Mouse (Mus musculus) heart, embryonic 11.5 days (tissue): ENCODE measurements at regions not wholly inside any gene's neighbourhood (a gene's known extent, or its start where the extent isn't known, plus 50 kb on each side); places are given as distances from the start of the nearest gene placed in this dataset.

Experiments
- ATAC-seq: fragments of 200-750 bp; cut with Nextera tagmentation; replicated peaks from 2 replicates; pipeline ENCODE4 v1.8.0; 2017; ENCODE audit warnings: moderate library complexity; ENCODE audit not compliant: insufficient number of reproducible peaks, low FRiP score, low TSS enrichment
- H3K27ac ChIP-seq: fragments of 300-500 bp; sonication (generic); 2 replicates; pipeline ENCODE4 v1.5.1; 2014; ENCODE audit warnings: mild to moderate bottlenecking, low read depth, low read length
- H3K27me3 ChIP-seq: fragments of 300-500 bp; sonication (generic); 2 replicates; pipeline ENCODE4 v1.6.1; 2014; ENCODE audit warnings: mild to moderate bottlenecking, low read length, mixed read lengths; ENCODE audit not compliant: control insufficient read depth, insufficient read depth
- H3K36me3 ChIP-seq: fragments of 300-500 bp; sonication (generic); 2 replicates; pipeline ENCODE4 v1.6.1; 2014; ENCODE audit warnings: mild to moderate bottlenecking, low read length, moderate library complexity, mixed read lengths; ENCODE audit not compliant: control insufficient read depth, insufficient read depth
- H3K4me1 ChIP-seq: fragments of 300-500 bp; sonication (generic); 2 replicates; pipeline ENCODE4 v1.6.1; 2014; ENCODE audit warnings: low read length; ENCODE audit not compliant: control insufficient read depth, insufficient read depth
- H3K4me2 ChIP-seq: fragments of 300-500 bp; sonication (generic); 2 replicates; pipeline ENCODE4 v1.6.1; 2014; ENCODE audit warnings: mild to moderate bottlenecking, moderate library complexity
- H3K4me3 ChIP-seq: fragments of 300-500 bp; sonication (generic); 2 replicates; pipeline ENCODE4 v1.5.1; 2014; ENCODE audit warnings: low read depth, low read length
- H3K9ac ChIP-seq: fragments of 300-500 bp; sonication (generic); 2 replicates; pipeline ENCODE4 v1.6.1; 2014; ENCODE audit warnings: mild to moderate bottlenecking, low read depth, low read length, moderate library complexity
- H3K9me3 ChIP-seq: fragments of 300-500 bp; sonication (generic); replicated peaks from 2 replicates; pipeline ENCODE4 v1.6.1; 2016; ENCODE audit warnings: low read length; ENCODE audit not compliant: control insufficient read depth
- WGBS: fragments of 180-500 bp; shearing (Covaris S2); extraction: QIAGEN DNeasy Blood & Tissue Kit; methylation state at CpG from one replicate; pipeline ENCODE4 v1.1.7; 2014; ENCODE audit not compliant: insufficient replicate concordance; 5-methylcytosine and 5-hydroxymethylcytosine counted together

GRCm38 (mm10) chr1:193735949-193736518 is 365.9 kb upstream of the Camk1g start:
- H3K36me3 ChIP-seq = no peaks in the 10 kb centered on the region
- H3K27ac ChIP-seq = no peak overlapping the region
- H3K4me2 ChIP-seq = no peak overlapping the region
- no peak for ATAC-seq
- no peaks in the 10 kb centered on the region for H3K27me3 ChIP-seq
- H3K9ac ChIP-seq = no peak overlapping the region
- 77% methylated on average over 1 of the region's 1 CpGs for WGBS
- H3K9me3 ChIP-seq = no peaks in the 10 kb centered on the region
- H3K4me3 ChIP-seq = no peak overlapping the region
- H3K4me1 ChIP-seq = no peaks in the 10 kb centered on the region

- Histone ChIP-seq H3K9ac (no peak overlapping the region), H3K4me1 (no peaks in the 10 kb centered on the region), H3K4me3 (no peak overlapping the region), H3K36me3 (no peaks in the 10 kb centered on the region), H3K9me3 (no peaks in the 10 kb centered on the region), H3K4me2 (no peak overlapping the region), H3K27me3 (no peaks in the 10 kb centered on the region), H3K27ac (no peak overlapping the region)
- WGBS = 61% methylated on average over 4 of the region's 4 CpGs
- no peak for ATAC-seq
These were observed 364.1 kb upstream of the Camk1g start for GRCm38 (mm10) chr1:193734014-193734763.

- Histone ChIP-seq H3K4me1 (no peaks in the 10 kb centered on the region), H3K9me3 (no peaks in the 10 kb centered on the region), H3K27ac (no peak overlapping the region), H3K36me3 (no peaks in the 10 kb centered on the region), H3K9ac (no peak overlapping the region), H3K27me3 (no peaks in the 10 kb centered on the region), H3K4me2 (no peak overlapping the region), H3K4me3 (no peak overlapping the region)
- no peak for ATAC-seq
- WGBS = 14% methylated on average over 5 of the region's 5 CpGs
These were observed 363.3 kb upstream of the Camk1g start for GRCm38 (mm10) chr1:193733402-193733801.

GRCm38 (mm10) chr1:193732113-193732512 is 362.0 kb upstream of the Camk1g start:
- Histone ChIP-seq H3K27ac (no peak overlapping the region), H3K9ac (no peak overlapping the region), H3K27me3 (no peaks in the 10 kb centered on the region), H3K4me3 (no peak overlapping the region), H3K9me3 (no peaks in the 10 kb centered on the region), H3K36me3 (no peaks in the 10 kb centered on the region), H3K4me2 (no peak overlapping the region), H3K4me1 (no peaks in the 10 kb centered on the region)
- ATAC-seq = no peak
- WGBS = 18% methylated on average over 1 of the region's 1 CpGs

- 77% methylated on average over 2 of the region's 2 CpGs for WGBS
- no peaks in the 10 kb centered on the region for H3K27me3 ChIP-seq
- H3K9ac ChIP-seq = no peak overlapping the region
- H3K36me3 ChIP-seq = no peaks in the 10 kb centered on the region
- H3K27ac ChIP-seq = no peak overlapping the region
- H3K4me3 ChIP-seq = no peak overlapping the region
- no peak overlapping the region for H3K4me2 ChIP-seq
- no peaks in the 10 kb centered on the region for H3K9me3 ChIP-seq
- ATAC-seq = no peak
- no peaks in the 10 kb centered on the region for H3K4me1 ChIP-seq
These were observed 351.8 kb upstream of the Camk1g start for GRCm38 (mm10) chr1:193721850-193722249.

- Histone ChIP-seq H3K9me3 (no peaks in the 10 kb centered on the region), H3K4me2 (no peak overlapping the region), H3K27ac (no peak overlapping the region), H3K4me1 (no peaks in the 10 kb centered on the region), H3K9ac (no peak overlapping the region), H3K27me3 (no peaks in the 10 kb centered on the region), H3K4me3 (no peak overlapping the region), H3K36me3 (no peaks in the 10 kb centered on the region)
- ATAC-seq = no peak
- WGBS = 78% methylated on average over 8 of the region's 8 CpGs
These were observed 350.3 kb upstream of the Camk1g start for GRCm38 (mm10) chr1:193720420-193720851.

GRCm38 (mm10) chr1:193715328-193715727 is 345.2 kb upstream of the Camk1g start:
- H3K4me1 ChIP-seq = no peaks in the 10 kb centered on the region
- H3K27ac ChIP-seq = no peak overlapping the region
- no peaks in the 10 kb centered on the region for H3K27me3 ChIP-seq
- 52% methylated on average over 4 of the region's 4 CpGs for WGBS
- H3K9ac ChIP-seq = no peak overlapping the region
- no peak overlapping the region for H3K4me2 ChIP-seq
- H3K36me3 ChIP-seq = no peaks in the 10 kb centered on the region
- no peak for ATAC-seq
- no peak overlapping the region for H3K4me3 ChIP-seq
- H3K9me3 ChIP-seq = no peaks in the 10 kb centered on the region

GRCm38 (mm10) chr1:193714631-193715030 is 344.5 kb upstream of the Camk1g start:
- no peaks in the 10 kb centered on the region for H3K36me3 ChIP-seq
- no peak for ATAC-seq
- 75% methylated on average over 2 of the region's 2 CpGs for WGBS
- no peaks in the 10 kb centered on the region for H3K9me3 ChIP-seq
- H3K4me1 ChIP-seq = no peaks in the 10 kb centered on the region
- H3K4me3 ChIP-seq = no peak overlapping the region
- H3K27ac ChIP-seq = no peak overlapping the region
- H3K27me3 ChIP-seq = no peaks in the 10 kb centered on the region
- no peak overlapping the region for H3K4me2 ChIP-seq
- H3K9ac ChIP-seq = no peak overlapping the region

GRCm38 (mm10) chr1:193705205-193705604 is 335.1 kb upstream of the Camk1g start:
- no peak overlapping the region for H3K4me2 ChIP-seq
- H3K4me3 ChIP-seq = no peak overlapping the region
- peaks cover 3% of the 10 kb centered on the region for H3K4me1 ChIP-seq
- 56% methylated on average over 2 of the region's 2 CpGs for WGBS
- H3K9me3 ChIP-seq = no peaks in the 10 kb centered on the region
- H3K27me3 ChIP-seq = no peaks in the 10 kb centered on the region
- no peaks in the 10 kb centered on the region for H3K36me3 ChIP-seq
- H3K9ac ChIP-seq = no peak overlapping the region
- no peak overlapping the region for H3K27ac ChIP-seq
- ATAC-seq = no peak
